Mouse (Mus musculus) 416B (cell line): ENCODE data around the gene Abhd17a.

Experiments used
- DNase-seq: peaks from one replicate; pipeline ENCODE4 v3.0.0; 2011; ENCODE audit warnings: low read depth

Abhd17a gene

GRCm38 (mm10) chr10:80576351-80577194 lies 13.6 kb downstream of the Abhd17a start:
- DNase-seq = peak; percentile 56

- no peak for DNase-seq
These were observed 14.2 kb downstream of the Abhd17a start for GRCm38 (mm10) chr10:80575925-80576324.

- DNase-seq = no peak
These were observed 15.2 kb downstream of the Abhd17a start for GRCm38 (mm10) chr10:80574896-80575295.

- no peak for DNase-seq
These were observed 16.2 kb downstream of the Abhd17a start for GRCm38 (mm10) chr10:80573944-80574343.

GRCm38 (mm10) chr10:80572477-80572876 lies 17.7 kb downstream of the Abhd17a start:
- DNase-seq = no peak

GRCm38 (mm10) chr10:80570871-80571836 lies 19.0 kb downstream of the Abhd17a start:
- no peak for DNase-seq

GRCm38 (mm10) chr10:80570419-80570818 lies 19.7 kb downstream of the Abhd17a start:
- no peak for DNase-seq

GRCm38 (mm10) chr10:80569664-80570066 lies 20.5 kb downstream of the Abhd17a start:
- peak; percentile 85 for DNase-seq

GRCm38 (mm10) chr10:80568876-80569275 lies 21.3 kb downstream of the Abhd17a start:
- DNase-seq = no peak

GRCm38 (mm10) chr10:80566375-80567092 lies 23.6 kb downstream of the Abhd17a start:
- DNase-seq = peak; percentile 73

- peak; percentile 96 for DNase-seq
These were observed 28.8 kb downstream of the Abhd17a start, which contains the start of gene Rexo1 for GRCm38 (mm10) chr10:80561116-80561944. TSS of gene Rexo1 (minus strand) at chr10:80561560.

GRCm38 (mm10) chr10:80560621-80561020 lies 29.5 kb downstream of the Abhd17a start:
- peak; percentile 49 for DNase-seq

- DNase-seq = no peak
These were observed 30.7 kb downstream of the Abhd17a start for GRCm38 (mm10) chr10:80559431-80559830.

GRCm38 (mm10) chr10:80557346-80557965 lies 32.7 kb downstream of the Abhd17a start:
- DNase-seq = peak; percentile 63

GRCm38 (mm10) chr10:80553997-80554396 lies 36.1 kb downstream of the Abhd17a start:
- DNase-seq = no peak

- peak; percentile 36 for DNase-seq
These were observed 36.6 kb downstream of the Abhd17a start for GRCm38 (mm10) chr10:80553575-80553974.

GRCm38 (mm10) chr10:80552364-80552763 lies 37.8 kb downstream of the Abhd17a start:
- no peak for DNase-seq

GRCm38 (mm10) chr10:80549279-80549678 lies 40.9 kb downstream of the Abhd17a start:
- no peak for DNase-seq

- peak; percentile 65 for DNase-seq
These were observed 41.6 kb downstream of the Abhd17a start for GRCm38 (mm10) chr10:80548428-80549006.

- DNase-seq = no peak
These were observed 42.6 kb downstream of the Abhd17a start for GRCm38 (mm10) chr10:80547539-80547938.
